Mouse (Mus musculus) thymus, adult 2 months (tissue): ENCODE measurements around the gene Pdhx. TPM values are rescaled to one million over a fixed set of nuclear protein-coding genes. Genes with fewer than 3 reads are reported as not detected.

Experiments
- DNase-seq: peaks from one replicate; pipeline ENCODE4 v3.0.0; 2021
- H3K27ac ChIP-seq: fragments of 200-500 bp; 2 replicates; pipeline ENCODE4 v1.5.1; 2012; ENCODE audit warnings: low read length, control low read depth; ENCODE audit not compliant: control insufficient read depth, insufficient read depth
- H3K27me3 ChIP-seq: fragments of 200-500 bp; 2 replicates; pipeline ENCODE4 v1.6.1; 2012; ENCODE audit warnings: mild to moderate bottlenecking, low read length, moderate library complexity, mixed read lengths; ENCODE audit not compliant: control insufficient read depth, insufficient read depth
- H3K36me3 ChIP-seq: fragments of 200-500 bp; 2 replicates; pipeline ENCODE4 v1.6.1; 2012; ENCODE audit warnings: mild to moderate bottlenecking, low read length, moderate library complexity; ENCODE audit not compliant: control insufficient read depth, insufficient read depth
- H3K4me1 ChIP-seq: fragments of 200-500 bp; replicated peaks from 2 replicates; pipeline ENCODE4 v1.6.1; 2012; ENCODE audit warnings: low read length; ENCODE audit not compliant: control insufficient read depth, insufficient read depth
- H3K4me3 ChIP-seq: fragments of 200-500 bp; 2 replicates; pipeline ENCODE4 v1.5.1; 2012; ENCODE audit warnings: mild to moderate bottlenecking, low read length, control low read depth, moderate library complexity; ENCODE audit not compliant: control insufficient read depth, insufficient read depth
- CTCF ChIP-seq: fragments of 200-500 bp; IDR thresholded peaks from 2 replicates; pipeline ENCODE4 v1.5.1; 2012; ENCODE audit warnings: mild to moderate bottlenecking, control low read depth, low read length, moderate library complexity, borderline replicate concordance; ENCODE audit not compliant: control insufficient read depth, poor library complexity, insufficient read depth; ENCODE audit errors: extremely low read depth
- POLR2A ChIP-seq: fragments of 200-500 bp; IDR thresholded peaks from 2 replicates; pipeline ENCODE4 v1.6.1; 2012; ENCODE audit warnings: mild to moderate bottlenecking, low read length, control low read depth, moderate library complexity; ENCODE audit not compliant: control insufficient read depth, poor library complexity, insufficient read depth; ENCODE audit errors: extremely low read depth
- WGBS: fragments of 180-500 bp; shearing (Covaris S2); methylation state at CpG from one replicate; pipeline ENCODE4 v1.1.7; 2018; 5-methylcytosine and 5-hydroxymethylcytosine counted together
- polyA plus RNA-seq: library from polyadenylated mRNA; depleted of rRNA; stranded (reverse); fragments of >200 nt; gene quantifications from 2 replicates; pipeline ENCODE4 v1.2.3, GENCODE M21; 2012

The Pdhx gene
- polyA plus RNA-seq, 1 experiment, result 21.2 TPM

GRCm38 (mm10) chr2:103062865-103063264 is 10.4 kb downstream of the Pdhx start:
- Histone ChIP-seq H3K4me3 (no peak overlapping the region), H3K4me1 (no peaks in the 10 kb centered on the region), H3K27me3 (no peaks in the 10 kb centered on the region), H3K27ac (no peak overlapping the region), H3K36me3 (no peaks in the 10 kb centered on the region)
- TF ChIP-seq CTCF, result no peak
- TF ChIP-seq POLR2A, result no peak
- DNase-seq, result peak; percentile 32
- WGBS, result 45% methylated on average over 3 of the region's 3 CpGs

- Histone ChIP-seq H3K36me3 (no peaks in the 10 kb centered on the region), H3K27me3 (no peaks in the 10 kb centered on the region)
- TF ChIP-seq CTCF, result no peak
- no peak for TF ChIP-seq POLR2A
Observed at GRCm38 (mm10) chr2:103058266-103058665, 15.0 kb downstream of the Pdhx start.

GRCm38 (mm10) chr2:103055820-103056219 is 17.5 kb downstream of the Pdhx start:
- WGBS, result 96% methylated on average over 6 of the region's 6 CpGs
- no peaks in the 10 kb centered on the region for H3K27me3 ChIP-seq
- TF ChIP-seq CTCF (no peak), POLR2A (no peak)

More at GRCm38 (mm10) chr2:103058266-103058665, 15.0 kb downstream of the Pdhx start:
- WGBS, result 96% methylated on average over 3 of the region's 3 CpGs
- Histone ChIP-seq H3K27ac (no peak overlapping the region), H3K4me3 (no peak overlapping the region), H3K4me1 (no peaks in the 10 kb centered on the region)
- DNase-seq, result no peak

GRCm38 (mm10) chr2:103051937-103052893 is 21.1 kb downstream of the Pdhx start:
- H3K27me3 ChIP-seq, result no peaks in the 10 kb centered on the region
- no peak overlapping the region for H3K27ac ChIP-seq
- H3K4me3 ChIP-seq, result no peak overlapping the region
- 94% methylated on average over 19 of the region's 19 CpGs for WGBS
- H3K36me3 ChIP-seq, result no peaks in the 10 kb centered on the region
- TF ChIP-seq CTCF (no peak), POLR2A (no peak)
- no peak for DNase-seq
- 0 out of 2 replicates have a peak, but pooled peaks cover 2% of the 10 kb centered on the region for H3K4me1 ChIP-seq

More at GRCm38 (mm10) chr2:103055820-103056219, 17.5 kb downstream of the Pdhx start:
- Histone ChIP-seq H3K36me3 (no peaks in the 10 kb centered on the region), H3K4me1 (no peaks in the 10 kb centered on the region), H3K27ac (no peak overlapping the region), H3K4me3 (no peak overlapping the region)
- DNase-seq, result no peak

GRCm38 (mm10) chr2:103045286-103045685 is 28.0 kb downstream of the Pdhx start:
- Histone ChIP-seq H3K27ac (no peak overlapping the region), H3K27me3 (no peaks in the 10 kb centered on the region), H3K36me3 (no peaks in the 10 kb centered on the region), H3K4me3 (no peak overlapping the region), H3K4me1 (0 out of 2 replicates have a peak, but pooled peaks cover 2% of the 10 kb centered on the region)
- 100% methylated on average over 2 of the region's 2 CpGs for WGBS
- DNase-seq, result no peak
- no peak for TF ChIP-seq POLR2A
- TF ChIP-seq CTCF, result no peak

- DNase-seq, result no peak
- no peaks in the 10 kb centered on the region for H3K4me1 ChIP-seq
- no peak overlapping the region for H3K4me3 ChIP-seq
- no peaks in the 10 kb centered on the region for H3K36me3 ChIP-seq
- H3K27ac ChIP-seq, result no peak overlapping the region
- H3K27me3 ChIP-seq, result no peaks in the 10 kb centered on the region
- 92% methylated on average over 8 of the region's 8 CpGs for WGBS
- no peak for TF ChIP-seq CTCF
- TF ChIP-seq POLR2A, result no peak
Observed at GRCm38 (mm10) chr2:103040896-103041295, 32.4 kb downstream of the Pdhx start.
